Mouse (Mus musculus): ENCODE measurements around the gene Olfr967. TPM values are rescaled to one million over a fixed set of nuclear protein-coding genes. Genes with fewer than 3 reads are reported as not detected.
"Not testable (repeated sequence)": the region's sequence is repeated elsewhere in the genome, so short reads cannot be mapped to it uniquely, and the experiment has no call there.

Olfr967 gene
- not detected in 2 replicates for polyA plus RNA-seq (2016; fragmentation: Nextera tagmentation; extraction: Ambion mirVana)

GRCm38 (mm10) chr9:39745949-39746348, at the start of gene Olfr967:
TSS of gene Olfr967 (plus strand) at chr9:39746249.
- ATAC-seq (ENCODE audit: low FRiP score, low read depth): no peak
- no peaks in the 10 kb centered on the region for H3K36me3 ChIP-seq
- no peak within 1 kb of the TSS for H3K27ac ChIP-seq
- H3K4me3 ChIP-seq: no peak within 1 kb of the TSS
- no peaks in the 10 kb centered on the region for H3K9me3 ChIP-seq
- no peaks in the 10 kb centered on the region for H3K27me3 ChIP-seq (replicated peaks)
- no peak within 1 kb of the TSS for H3K4me2 ChIP-seq (replicated peaks)
- no peak within 1 kb of the TSS for H3K9ac ChIP-seq
- no peaks in the 10 kb centered on the region for H3K4me1 ChIP-seq

GRCm38 (mm10) chr9:39701123-39701522, 44.9 kb upstream of the Olfr967 start:
- H3K4me2 ChIP-seq (replicated peaks); H3K4me1 ChIP-seq; H3K27me3 ChIP-seq (replicated peaks); H3K9me3 ChIP-seq; H3K4me3 ChIP-seq; H3K27ac ChIP-seq; ATAC-seq (ENCODE audit: low FRiP score, low read depth); H3K9ac ChIP-seq; H3K36me3 ChIP-seq: not testable (repeated sequence)
- 83% methylated on average over 8 of the region's 8 CpGs for WGBS

GRCm38 (mm10) chr9:39707017-39707416, 39.0 kb upstream of the Olfr967 start, which contains the start of gene Olfr149:
TSS of gene Olfr149 (minus strand) at chr9:39707117.
- H3K36me3 ChIP-seq: no peaks in the 10 kb centered on the region
- H3K27ac ChIP-seq: no peak within 1 kb of the TSS
- no peaks in the 10 kb centered on the region for H3K9me3 ChIP-seq
- no peaks in the 10 kb centered on the region for H3K4me1 ChIP-seq
- no peak within 1 kb of the TSS for H3K9ac ChIP-seq
- H3K4me2 ChIP-seq (replicated peaks): no peak within 1 kb of the TSS
- no peak within 1 kb of the TSS for H3K4me3 ChIP-seq
- no peaks in the 10 kb centered on the region for H3K27me3 ChIP-seq (replicated peaks)
- ATAC-seq (ENCODE audit: low FRiP score, low read depth): no peak

GRCm38 (mm10) chr9:39708958-39709357, 37.1 kb upstream of the Olfr967 start:
- Histone ChIP-seq H3K27me3 (replicated peaks) (no peaks in the 10 kb centered on the region), H3K4me3 (no peak overlapping the region), H3K4me2 (replicated peaks) (no peak overlapping the region), H3K4me1 (no peaks in the 10 kb centered on the region), H3K27ac (no peak overlapping the region), H3K36me3 (no peaks in the 10 kb centered on the region), H3K9me3 (no peaks in the 10 kb centered on the region), H3K9ac (no peak overlapping the region)
- 71% methylated on average over 3 of the region's 3 CpGs for WGBS
- no peak for ATAC-seq (ENCODE audit: low FRiP score, low read depth)

GRCm38 (mm10) chr9:39711053-39711452, 35.0 kb upstream of the Olfr967 start, which contains the start of gene Olfr965:
TSS of gene Olfr965 (plus strand) at chr9:39711353.
- ATAC-seq (ENCODE audit: low FRiP score, low read depth): no peak
- Histone ChIP-seq H3K36me3 (no peaks in the 10 kb centered on the region), H3K27me3 (replicated peaks) (no peaks in the 10 kb centered on the region), H3K4me2 (replicated peaks) (no peak within 1 kb of the TSS), H3K27ac (no peak within 1 kb of the TSS), H3K4me1 (no peaks in the 10 kb centered on the region), H3K4me3 (no peak within 1 kb of the TSS), H3K9ac (no peak within 1 kb of the TSS), H3K9me3 (no peaks in the 10 kb centered on the region)

- Histone ChIP-seq H3K27ac (no peak within 1 kb of the TSS), H3K4me3 (no peak within 1 kb of the TSS)
- ATAC-seq (ENCODE audit: low FRiP score, low read depth): no peak
Measured at GRCm38 (mm10) chr9:39730678-39731077, 15.4 kb upstream of the Olfr967 start, which contains the start of gene Olfr150. TSS of gene Olfr150 (plus strand) at chr9:39730978.

GRCm38 (mm10) chr9:39740741-39741140, 5.3 kb upstream of the Olfr967 start:
- H3K9me3 ChIP-seq: no peaks in the 10 kb centered on the region
- no peak overlapping the region for H3K4me2 ChIP-seq (replicated peaks)
- no peaks in the 10 kb centered on the region for H3K27me3 ChIP-seq (replicated peaks)
- H3K27ac ChIP-seq: no peak overlapping the region
- no peak overlapping the region for H3K4me3 ChIP-seq
- H3K9ac ChIP-seq: no peak overlapping the region
- no peaks in the 10 kb centered on the region for H3K4me1 ChIP-seq
- no peaks in the 10 kb centered on the region for H3K36me3 ChIP-seq
- no peak for ATAC-seq (ENCODE audit: low FRiP score, low read depth)
- 98% methylated on average over 1 of the region's 1 CpGs for WGBS

More at GRCm38 (mm10) chr9:39730678-39731077, 15.4 kb upstream of the Olfr967 start, which contains the start of gene Olfr150:
- Histone ChIP-seq H3K9ac (no peak within 1 kb of the TSS), H3K4me2 (replicated peaks) (no peak within 1 kb of the TSS), H3K36me3 (no peaks in the 10 kb centered on the region), H3K27me3 (replicated peaks) (no peaks in the 10 kb centered on the region), H3K4me1 (no peaks in the 10 kb centered on the region), H3K9me3 (no peaks in the 10 kb centered on the region)

- Histone ChIP-seq H3K9me3 (no peaks in the 10 kb centered on the region), H3K4me3 (no peak overlapping the region), H3K27ac (no peak overlapping the region), H3K36me3 (no peaks in the 10 kb centered on the region), H3K4me1 (no peaks in the 10 kb centered on the region), H3K4me2 (replicated peaks) (no peak overlapping the region), H3K9ac (no peak overlapping the region), H3K27me3 (replicated peaks) (no peaks in the 10 kb centered on the region)
- 87% methylated on average over 1 of the region's 1 CpGs for WGBS
- no peak for ATAC-seq (ENCODE audit: low FRiP score, low read depth)
Measured at GRCm38 (mm10) chr9:39746428-39746827, 379 bp downstream of the Olfr967 start.

- no peak within 1 kb of the TSS for H3K9ac ChIP-seq
- no peaks in the 10 kb centered on the region for H3K27me3 ChIP-seq (replicated peaks)
- H3K4me2 ChIP-seq (replicated peaks): no peak within 1 kb of the TSS
- no peaks in the 10 kb centered on the region for H3K36me3 ChIP-seq
- H3K27ac ChIP-seq: no peak within 1 kb of the TSS
- no peaks in the 10 kb centered on the region for H3K9me3 ChIP-seq
- ATAC-seq (ENCODE audit: low FRiP score, low read depth): no peak
- no peak within 1 kb of the TSS for H3K4me3 ChIP-seq
- no peaks in the 10 kb centered on the region for H3K4me1 ChIP-seq
- 93% methylated on average over 1 of the region's 1 CpGs for WGBS
Measured at GRCm38 (mm10) chr9:39783153-39783552, 37.1 kb downstream of the Olfr967 start, which contains the start of gene Olfr968. TSS of gene Olfr968 (minus strand) at chr9:39783253.

- ATAC-seq (ENCODE audit: low FRiP score, low read depth): no peak
- 68% methylated on average over 2 of the region's 2 CpGs for WGBS
Measured at GRCm38 (mm10) chr9:39790558-39790957, 44.5 kb downstream of the Olfr967 start, which contains the start of gene Olfr969. TSS of gene Olfr969 (plus strand) at chr9:39790945.

More at GRCm38 (mm10) chr9:39790558-39790957, 44.5 kb downstream of the Olfr967 start, which contains the start of gene Olfr969:
- no peaks in the 10 kb centered on the region for H3K9me3 ChIP-seq
- H3K9ac ChIP-seq: no peak within 1 kb of the TSS
- no peak within 1 kb of the TSS for H3K27ac ChIP-seq
- H3K4me2 ChIP-seq (replicated peaks): no peak within 1 kb of the TSS
- H3K4me3 ChIP-seq: no peak within 1 kb of the TSS
- H3K27me3 ChIP-seq (replicated peaks): no peaks in the 10 kb centered on the region
- no peaks in the 10 kb centered on the region for H3K4me1 ChIP-seq
- H3K36me3 ChIP-seq: no peaks in the 10 kb centered on the region

Other genes with a start within 250 kb of the Olfr967 start
- gene Olfr957, start 230.4 kb upstream of the Olfr967 start, polyA plus RNA-seq (2016; fragmentation: Nextera tagmentation; extraction: Ambion mirVana): not detected in 2 replicates
- not detected in 2 replicates for gene Olfr958, start 192.2 kb upstream of the Olfr967 start, polyA plus RNA-seq (2016; fragmentation: Nextera tagmentation; extraction: Ambion mirVana)
- gene Olfr959, start 170.7 kb upstream of the Olfr967 start, polyA plus RNA-seq (2016; fragmentation: Nextera tagmentation; extraction: Ambion mirVana): not detected in 2 replicates
- gene AW551984, start 141.8 kb upstream of the Olfr967 start, polyA plus RNA-seq (2016; fragmentation: Nextera tagmentation; extraction: Ambion mirVana): 26.1 and 26.5 TPM in 2 replicates
- gene Olfr148, start 135.6 kb upstream of the Olfr967 start, polyA plus RNA-seq (2016; fragmentation: Nextera tagmentation; extraction: Ambion mirVana): not detected in 2 replicates
- not detected in 2 replicates for gene Olfr960, start 124.9 kb upstream of the Olfr967 start, polyA plus RNA-seq (2016; fragmentation: Nextera tagmentation; extraction: Ambion mirVana)
- gene Olfr961, start 101.2 kb upstream of the Olfr967 start, polyA plus RNA-seq (2016; fragmentation: Nextera tagmentation; extraction: Ambion mirVana): not detected in 2 replicates
- not detected in 2 replicates for gene Olfr963, start 79.0 kb upstream of the Olfr967 start, polyA plus RNA-seq (2016; fragmentation: Nextera tagmentation; extraction: Ambion mirVana)
- not detected in 2 replicates for gene Olfr149, start 39.1 kb upstream of the Olfr967 start, polyA plus RNA-seq (2016; fragmentation: Nextera tagmentation; extraction: Ambion mirVana)
- gene Olfr965, start 34.9 kb upstream of the Olfr967 start, polyA plus RNA-seq (2016; fragmentation: Nextera tagmentation; extraction: Ambion mirVana): not detected in 2 replicates
- not detected in 2 replicates for gene Olfr150, start 15.3 kb upstream of the Olfr967 start, polyA plus RNA-seq (2016; fragmentation: Nextera tagmentation; extraction: Ambion mirVana)
- not detected in 2 replicates for gene Olfr968, start 37.0 kb downstream of the Olfr967 start, polyA plus RNA-seq (2016; fragmentation: Nextera tagmentation; extraction: Ambion mirVana)
- not detected in 2 replicates for gene Olfr969, start 44.7 kb downstream of the Olfr967 start, polyA plus RNA-seq (2016; fragmentation: Nextera tagmentation; extraction: Ambion mirVana)
- not detected in 2 replicates for gene Olfr970, start 62.6 kb downstream of the Olfr967 start, polyA plus RNA-seq (2016; fragmentation: Nextera tagmentation; extraction: Ambion mirVana)
- not detected in 2 replicates for gene Olfr971, start 90.6 kb downstream of the Olfr967 start, polyA plus RNA-seq (2016; fragmentation: Nextera tagmentation; extraction: Ambion mirVana)
- not detected in 2 replicates for gene Olfr972, start 120.2 kb downstream of the Olfr967 start, polyA plus RNA-seq (2016; fragmentation: Nextera tagmentation; extraction: Ambion mirVana)
- not detected in 2 replicates for gene Olfr229, start 161.1 kb downstream of the Olfr967 start, polyA plus RNA-seq (2016; fragmentation: Nextera tagmentation; extraction: Ambion mirVana)
- gene Olfr974, start 191.3 kb downstream of the Olfr967 start, polyA plus RNA-seq (2016; fragmentation: Nextera tagmentation; extraction: Ambion mirVana): not detected in 2 replicates
- gene Olfr975, start 205.8 kb downstream of the Olfr967 start, polyA plus RNA-seq (2016; fragmentation: Nextera tagmentation; extraction: Ambion mirVana): 0.11 TPM in 1 of 2 replicates, not detected in the other
- not detected in 2 replicates for gene Olfr976, start 214.9 kb downstream of the Olfr967 start, polyA plus RNA-seq (2016; fragmentation: Nextera tagmentation; extraction: Ambion mirVana)
- not detected in 2 replicates for gene Olfr978, start 245.9 kb downstream of the Olfr967 start, polyA plus RNA-seq (2016; fragmentation: Nextera tagmentation; extraction: Ambion mirVana)